Mouse (Mus musculus) forebrain, embryonic 13.5 days (tissue): ENCODE results near the gene Npas3. TPM values are rescaled to one million over a fixed set of nuclear protein-coding genes. Genes with fewer than 3 reads are reported as not detected.
A peak's percentile ranks its signal among the peaks of the same experiment; 100 is the strongest.

Source experiments
- ATAC-seq: fragments of 200-750 bp; cut with Nextera tagmentation; 2 replicates; pipeline ENCODE4 v1.8.0; 2017
- H3K27ac ChIP-seq: fragments of 300-500 bp; sonication (generic); 2 replicates; pipeline ENCODE4 v1.5.1; 2015; ENCODE audit warnings: inconsistent platforms, mild to moderate bottlenecking, moderate library complexity
- H3K27me3 ChIP-seq: fragments of 300-500 bp; sonication (generic); 2 replicates; pipeline ENCODE4 v1.6.1; 2015; ENCODE audit warnings: mild to moderate bottlenecking, inconsistent platforms
- H3K36me3 ChIP-seq: fragments of 300-500 bp; sonication (generic); 2 replicates; pipeline ENCODE4 v1.6.1; 2015; ENCODE audit warnings: mild to moderate bottlenecking, inconsistent platforms; ENCODE audit not compliant: poor library complexity, severe bottlenecking
- H3K4me1 ChIP-seq: fragments of 300-500 bp; sonication (generic); 2 replicates; pipeline ENCODE4 v1.6.1; 2015; ENCODE audit warnings: inconsistent platforms
- H3K4me2 ChIP-seq: fragments of 300-500 bp; sonication (generic); 2 replicates; pipeline ENCODE4 v1.6.1; 2015; ENCODE audit warnings: inconsistent platforms, mild to moderate bottlenecking, moderate library complexity
- H3K4me3 ChIP-seq: fragments of 300-500 bp; sonication (generic); 2 replicates; pipeline ENCODE4 v1.5.1; 2015; ENCODE audit warnings: mild to moderate bottlenecking, inconsistent platforms
- H3K9ac ChIP-seq: fragments of 300-500 bp; sonication (generic); 2 replicates; pipeline ENCODE4 v1.6.1; 2015; ENCODE audit warnings: mild to moderate bottlenecking, inconsistent platforms
- H3K9me3 ChIP-seq: fragments of 300-500 bp; sonication (generic); replicated peaks from 2 replicates; pipeline ENCODE4 v1.6.1; 2016; ENCODE audit warnings: inconsistent platforms
- WGBS: fragments of 180-500 bp; shearing (Covaris S2); methylation state at CpG from one replicate; pipeline ENCODE4 v1.1.7; 2015; 5-methylcytosine and 5-hydroxymethylcytosine counted together
- polyA plus RNA-seq: library from polyadenylated mRNA; unstranded; fragments of >200 nt; fragmentation: Nextera tagmentation; extraction: Ambion mirVana; gene quantifications from 2 replicates; pipeline ENCODE4 v1.2.1, GENCODE M21; 2015

Gene Npas3
- polyA plus RNA-seq, 1 experiment from 2014 or later: 16.8 TPM

DNA sequence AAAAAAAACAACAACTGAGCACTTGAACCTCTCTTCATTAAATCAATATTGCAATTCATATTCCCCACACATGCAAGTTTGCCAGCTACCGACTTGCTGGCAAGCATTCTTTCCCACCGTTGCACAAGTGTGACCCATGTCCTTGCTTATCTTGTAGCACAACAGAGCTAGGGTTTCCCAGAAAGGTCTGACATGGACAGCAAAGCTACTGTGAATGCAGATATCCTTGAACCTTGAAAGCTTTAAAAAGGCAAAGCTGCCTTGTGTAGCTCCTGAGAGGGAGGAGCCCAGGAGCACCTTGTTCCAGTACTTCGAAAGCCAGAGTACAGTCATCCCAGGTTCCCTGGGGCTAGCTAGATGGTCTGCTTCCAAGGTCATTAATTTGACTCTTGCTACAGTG lies 748.7 kb downstream of the Npas3 start:
- WGBS: 93% methylated on average over 3 of the region's 3 CpGs
- H3K4me2 ChIP-seq: no peak overlapping the region
- no peak for ATAC-seq
- H3K9me3 ChIP-seq: no peaks in the 10 kb centered on the region
- no peak overlapping the region for H3K4me3 ChIP-seq
- H3K27ac ChIP-seq: no peak overlapping the region
- no peaks in the 10 kb centered on the region for H3K27me3 ChIP-seq
- H3K9ac ChIP-seq: no peak overlapping the region
- no peaks in the 10 kb centered on the region for H3K36me3 ChIP-seq
- H3K4me1 ChIP-seq: 0 out of 2 replicates have a peak, but pooled peaks cover 4% of the 10 kb centered on the region

DNA sequence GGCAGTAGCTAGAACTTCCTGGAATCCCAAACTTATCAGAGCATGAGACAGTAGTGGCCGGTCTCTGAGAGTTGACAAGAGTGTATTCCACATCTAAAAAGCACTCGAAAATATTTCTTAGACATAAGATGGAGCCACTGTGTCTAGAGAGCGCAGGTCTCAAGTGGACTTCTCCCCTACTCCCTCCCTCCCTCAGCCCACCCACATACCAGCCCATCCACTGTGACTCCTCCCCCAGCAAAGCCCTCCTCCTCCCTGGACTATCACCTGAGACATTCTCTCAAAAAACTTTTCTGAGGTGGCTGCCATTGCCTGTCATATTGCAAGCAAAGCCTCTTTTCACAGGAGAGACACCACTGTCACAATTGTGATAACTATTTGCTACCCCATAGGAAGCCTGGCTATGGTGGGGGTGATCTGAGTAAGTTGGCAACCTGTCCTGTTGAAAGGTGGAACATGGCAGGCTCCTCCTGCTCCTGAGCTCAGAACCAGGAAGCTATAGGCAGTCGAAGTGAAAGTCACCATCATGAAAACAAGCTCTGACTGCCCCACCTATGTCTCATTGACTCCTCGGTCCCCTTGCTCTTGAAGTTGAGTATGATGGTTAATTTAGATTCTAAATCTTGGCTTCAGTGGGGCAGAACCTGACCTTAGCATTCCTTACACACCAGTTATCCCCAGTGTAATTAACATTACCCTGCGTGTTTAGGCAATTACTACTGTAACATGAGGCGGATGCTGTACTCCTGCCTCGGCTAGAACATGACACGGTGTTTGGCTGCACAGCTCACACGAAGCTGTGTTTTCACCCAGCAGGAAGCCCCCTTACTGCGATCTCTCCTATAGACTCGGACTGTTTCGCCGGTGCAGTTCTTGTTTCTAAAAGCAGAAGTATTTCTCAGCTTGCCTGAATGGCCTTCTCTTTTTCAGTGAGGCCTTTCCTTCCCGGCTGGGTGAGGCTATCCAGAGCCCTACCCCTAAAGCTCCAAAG lies 751.5 kb downstream of the Npas3 start:
- Histone ChIP-seq H3K36me3 (no peaks in the 10 kb centered on the region), H3K9me3 (no peaks in the 10 kb centered on the region), H3K4me3 (no peak overlapping the region), H3K9ac (no peak overlapping the region), H3K4me1 (0 out of 2 replicates have a peak, but pooled peaks cover 4% of the 10 kb centered on the region), H3K4me2 (no peak overlapping the region), H3K27me3 (no peaks in the 10 kb centered on the region), H3K27ac (no peak overlapping the region; the same call in 1 of the 2 replicates)
- no peak for ATAC-seq
- 59% methylated on average over 15 of the region's 15 CpGs for WGBS

DNA sequence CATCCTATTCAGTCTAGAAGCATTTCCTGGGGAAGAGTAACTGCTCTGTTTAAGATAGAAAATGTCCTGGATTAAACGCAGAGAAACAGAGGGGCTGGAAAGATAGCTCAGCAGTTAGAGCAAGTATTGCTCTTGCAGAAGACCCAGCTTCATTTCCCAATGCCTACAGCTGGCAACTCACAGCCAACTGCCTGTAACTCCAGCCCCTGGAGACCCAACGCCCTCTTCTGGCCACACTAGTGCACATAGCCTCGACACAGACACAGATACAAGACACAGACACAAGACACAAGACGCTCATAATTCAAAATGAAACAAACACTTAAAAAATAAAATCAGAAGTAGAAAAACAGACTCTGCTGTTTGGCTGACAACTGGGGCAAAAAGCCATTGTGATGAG lies 754.0 kb downstream of the Npas3 start:
- Histone ChIP-seq H3K4me2 (no peak overlapping the region), H3K9me3 (no peaks in the 10 kb centered on the region), H3K4me3 (no peak overlapping the region), H3K27ac (no peak overlapping the region), H3K9ac (no peak overlapping the region), H3K27me3 (no peaks in the 10 kb centered on the region), H3K4me1 (0 out of 2 replicates have a peak, but pooled peaks cover 4% of the 10 kb centered on the region), H3K36me3 (no peaks in the 10 kb centered on the region)
- ATAC-seq: no peak
- WGBS: 80% methylated on average over 4 of the region's 4 CpGs

DNA sequence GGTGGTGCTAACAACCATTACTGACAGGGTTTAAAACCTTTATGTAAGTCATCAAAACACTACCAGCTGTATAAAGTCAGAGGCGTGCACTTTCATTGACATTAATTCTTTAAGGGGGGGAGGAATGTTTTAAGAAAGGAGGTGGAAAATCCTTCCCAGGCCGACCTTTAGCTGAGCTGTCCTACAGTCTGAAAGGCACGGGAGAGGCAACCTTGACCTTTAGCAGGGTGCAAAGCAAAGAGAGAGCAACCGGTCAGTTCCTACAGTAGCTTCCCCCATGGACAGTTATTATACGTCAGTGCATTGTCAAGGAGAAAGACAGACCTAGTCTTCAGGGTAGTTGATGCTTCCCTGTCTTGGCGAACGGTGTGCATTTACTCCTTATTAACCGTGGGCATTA lies 756.1 kb downstream of the Npas3 start:
- 67% methylated on average over 8 of the region's 8 CpGs for WGBS
- no peak overlapping the region for H3K4me2 ChIP-seq
- ATAC-seq: no peak

DNA sequence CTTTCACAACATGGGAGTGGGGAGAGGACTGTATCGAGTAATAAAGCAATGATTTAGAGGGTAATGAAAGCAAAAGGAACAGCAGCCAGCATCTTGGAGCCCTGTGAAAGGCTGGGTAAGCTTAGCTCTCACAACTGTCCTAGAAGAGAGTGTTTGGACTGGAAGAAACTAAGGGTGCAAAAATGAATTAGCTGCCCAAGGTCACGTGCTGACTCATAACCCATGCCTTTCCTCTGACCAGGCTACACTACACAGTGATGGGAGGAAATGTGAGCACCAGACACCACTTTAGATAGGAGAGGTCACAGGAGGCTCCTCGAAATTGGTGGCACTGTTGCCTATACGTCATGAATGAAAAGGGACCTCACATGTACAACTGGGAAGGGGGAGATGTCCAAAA lies 757.1 kb downstream of the Npas3 start:
- Histone ChIP-seq H3K4me1 (0 out of 2 replicates have a peak, but pooled peaks cover under 1% of the 10 kb centered on the region), H3K36me3 (no peaks in the 10 kb centered on the region), H3K27ac (no peak overlapping the region), H3K27me3 (no peaks in the 10 kb centered on the region), H3K9me3 (no peaks in the 10 kb centered on the region), H3K9ac (no peak overlapping the region), H3K4me2 (no peak overlapping the region), H3K4me3 (no peak overlapping the region)
- no peak for ATAC-seq
- 89% methylated on average over 4 of the region's 4 CpGs for WGBS

More for the DNA sequence above, 756.1 kb downstream of the Npas3 start:
- Histone ChIP-seq H3K27ac (no peak overlapping the region), H3K4me3 (no peak overlapping the region), H3K9me3 (no peaks in the 10 kb centered on the region), H3K27me3 (no peaks in the 10 kb centered on the region), H3K4me1 (0 out of 2 replicates have a peak, but pooled peaks cover 4% of the 10 kb centered on the region), H3K36me3 (no peaks in the 10 kb centered on the region), H3K9ac (no peak overlapping the region)

DNA sequence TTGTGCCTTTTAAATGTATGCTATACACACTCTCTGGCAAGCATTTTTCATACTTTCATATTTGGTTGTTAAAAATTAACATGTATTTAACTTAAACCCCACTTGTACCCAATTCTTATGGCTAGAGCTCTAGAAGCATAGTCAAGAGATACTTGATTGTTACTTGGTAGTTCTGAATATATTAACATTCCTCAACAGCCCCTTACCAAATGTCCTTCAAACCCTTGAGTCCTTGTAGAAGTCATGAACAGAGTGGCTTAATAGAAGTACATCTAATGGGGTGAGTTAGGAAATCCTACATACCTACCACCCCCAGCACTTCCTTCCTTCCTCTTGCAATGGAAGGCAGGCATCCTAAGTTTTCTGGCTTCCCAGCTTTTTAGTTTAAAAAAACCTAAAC lies 766.8 kb downstream of the Npas3 start:
- H3K4me3 ChIP-seq: no peak overlapping the region
- no peak for ATAC-seq
- no peak overlapping the region for H3K27ac ChIP-seq
- no peak overlapping the region for H3K9ac ChIP-seq
- H3K9me3 ChIP-seq: no peaks in the 10 kb centered on the region
- H3K4me2 ChIP-seq: no peak overlapping the region
- H3K36me3 ChIP-seq: no peaks in the 10 kb centered on the region
- H3K4me1 ChIP-seq: no peaks in the 10 kb centered on the region
- H3K27me3 ChIP-seq: no peaks in the 10 kb centered on the region

DNA sequence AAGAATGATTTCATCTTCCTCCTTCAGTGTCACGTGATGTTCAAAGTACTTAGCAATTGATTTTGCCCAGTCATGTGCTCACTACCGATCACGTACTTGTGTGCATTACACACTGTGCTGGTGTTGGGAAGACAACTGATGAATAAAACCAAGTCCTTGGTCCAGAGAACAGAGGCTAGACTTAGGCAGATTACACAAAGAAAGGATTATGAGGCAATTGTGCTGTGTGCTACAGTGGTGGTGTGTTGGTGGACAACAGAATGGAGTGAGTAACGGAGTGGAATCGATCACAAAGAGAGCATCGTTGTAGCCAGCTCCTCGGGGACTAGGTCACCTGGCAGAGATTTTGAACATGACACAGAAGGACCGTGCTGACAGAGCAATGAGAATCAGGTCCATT lies 769.5 kb downstream of the Npas3 start:
- no peak for ATAC-seq

DNA sequence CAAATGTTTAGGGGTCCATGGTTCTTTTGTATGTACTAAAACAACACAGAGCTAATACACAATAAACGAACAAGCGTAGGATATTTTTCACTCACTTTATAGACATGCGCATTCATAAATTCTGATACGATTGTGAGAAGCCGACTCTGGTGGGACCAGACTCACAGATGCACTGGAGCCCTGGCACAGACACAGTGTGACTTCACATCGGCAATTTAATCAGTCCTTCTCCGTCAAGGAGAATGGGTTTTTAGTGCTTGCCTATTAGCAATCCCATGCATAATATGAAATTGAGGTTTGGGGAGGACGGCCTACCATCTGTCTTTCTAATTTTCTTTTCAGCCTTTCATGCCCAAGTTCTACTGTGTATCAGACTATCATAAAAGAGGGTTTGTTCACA lies 771.5 kb downstream of the Npas3 start:
- ATAC-seq: peak; percentile 70; the same call in 1 of the 2 replicates
- no peak overlapping the region for H3K27ac ChIP-seq
- no peaks in the 10 kb centered on the region for H3K9me3 ChIP-seq
- H3K36me3 ChIP-seq: no peaks in the 10 kb centered on the region
- no peak overlapping the region for H3K4me2 ChIP-seq
- no peak overlapping the region for H3K4me3 ChIP-seq
- H3K27me3 ChIP-seq: no peaks in the 10 kb centered on the region
- H3K9ac ChIP-seq: no peak overlapping the region
- 76% methylated on average over 8 of the region's 8 CpGs for WGBS
- H3K4me1 ChIP-seq: no peaks in the 10 kb centered on the region

More for the DNA sequence above, 769.5 kb downstream of the Npas3 start:
- no peaks in the 10 kb centered on the region for H3K4me1 ChIP-seq
- 47% methylated on average over 8 of the region's 8 CpGs for WGBS
- H3K27me3 ChIP-seq: no peaks in the 10 kb centered on the region
- H3K9ac ChIP-seq: no peak overlapping the region
- no peaks in the 10 kb centered on the region for H3K9me3 ChIP-seq
- no peak overlapping the region for H3K27ac ChIP-seq
- no peak overlapping the region for H3K4me3 ChIP-seq
- no peaks in the 10 kb centered on the region for H3K36me3 ChIP-seq
- no peak overlapping the region for H3K4me2 ChIP-seq

DNA sequence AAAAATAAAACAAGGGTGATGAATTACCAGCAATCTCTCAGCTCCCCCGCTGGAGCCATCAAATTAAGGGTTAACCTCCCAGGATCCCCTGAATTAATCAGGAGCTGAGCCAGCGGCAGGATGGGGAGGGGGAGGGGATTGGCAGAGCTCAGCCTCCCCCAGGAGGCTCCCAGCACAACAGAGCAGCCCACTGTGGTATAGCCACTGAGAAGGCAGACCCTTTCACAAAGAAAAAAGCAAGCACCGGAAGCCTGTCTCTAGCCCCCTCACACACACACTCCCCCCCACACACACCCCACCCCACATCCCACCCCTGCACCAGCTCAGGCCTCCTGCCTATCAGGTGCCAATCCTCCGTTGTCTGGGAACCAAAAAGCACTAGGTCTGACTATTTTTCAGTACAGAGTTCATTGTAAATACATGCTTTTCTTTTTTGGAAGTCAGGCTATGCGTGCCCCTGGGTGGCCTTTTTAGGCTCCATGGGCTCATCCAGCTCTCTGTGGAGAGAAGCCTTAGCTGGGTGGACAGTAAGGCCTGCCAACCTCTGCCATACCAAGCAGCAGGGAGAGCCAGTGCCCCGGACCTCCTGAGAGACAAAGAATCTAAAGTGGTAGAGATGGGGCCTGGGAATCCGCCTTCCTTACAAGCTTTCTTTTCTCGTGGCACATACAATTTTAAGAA lies 786.3 kb downstream of the Npas3 start:
- H3K4me3 ChIP-seq: no peak overlapping the region
- peak overlapping the region; percentile 46; the same call in 1 of the 2 replicates for H3K9ac ChIP-seq
- 5% methylated on average over 8 of the region's 8 CpGs for WGBS
- H3K4me1 ChIP-seq: peaks cover 41% of the 10 kb centered on the region
- peak overlapping the region; percentile 84 for H3K27ac ChIP-seq
- H3K36me3 ChIP-seq: no peaks in the 10 kb centered on the region
- no peaks in the 10 kb centered on the region for H3K9me3 ChIP-seq
- peak overlapping the region; percentile 36 for H3K4me2 ChIP-seq
- ATAC-seq: peak; percentile 97
- H3K27me3 ChIP-seq: no peaks in the 10 kb centered on the region

DNA sequence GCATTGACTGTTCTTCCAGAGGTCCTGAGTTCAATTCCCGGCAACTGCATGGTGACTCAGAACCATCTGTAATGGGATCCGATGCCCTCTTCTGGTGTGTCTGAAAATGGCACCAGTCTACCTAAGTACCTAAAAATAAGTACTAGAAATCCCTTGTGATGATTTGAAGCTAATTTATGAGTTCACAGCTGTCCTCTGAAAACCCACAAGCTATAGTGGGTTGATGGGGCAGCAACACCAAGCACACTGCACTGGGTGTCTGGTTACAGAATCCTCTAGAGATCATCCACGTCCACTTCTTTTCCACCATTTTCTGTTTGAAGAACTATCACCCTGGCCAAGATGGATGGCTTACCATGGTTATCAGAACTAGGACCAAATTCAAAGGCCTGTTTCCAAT lies 789.1 kb downstream of the Npas3 start:
- no peak overlapping the region for H3K27ac ChIP-seq
- H3K4me2 ChIP-seq: no peak overlapping the region
- H3K36me3 ChIP-seq: no peaks in the 10 kb centered on the region
- no peaks in the 10 kb centered on the region for H3K9me3 ChIP-seq
- ATAC-seq: no peak
- 93% methylated on average over 3 of the region's 3 CpGs for WGBS
- H3K9ac ChIP-seq: no peak overlapping the region
- H3K4me1 ChIP-seq: peaks cover 34% of the 10 kb centered on the region
- no peaks in the 10 kb centered on the region for H3K27me3 ChIP-seq
- no peak overlapping the region for H3K4me3 ChIP-seq

DNA sequence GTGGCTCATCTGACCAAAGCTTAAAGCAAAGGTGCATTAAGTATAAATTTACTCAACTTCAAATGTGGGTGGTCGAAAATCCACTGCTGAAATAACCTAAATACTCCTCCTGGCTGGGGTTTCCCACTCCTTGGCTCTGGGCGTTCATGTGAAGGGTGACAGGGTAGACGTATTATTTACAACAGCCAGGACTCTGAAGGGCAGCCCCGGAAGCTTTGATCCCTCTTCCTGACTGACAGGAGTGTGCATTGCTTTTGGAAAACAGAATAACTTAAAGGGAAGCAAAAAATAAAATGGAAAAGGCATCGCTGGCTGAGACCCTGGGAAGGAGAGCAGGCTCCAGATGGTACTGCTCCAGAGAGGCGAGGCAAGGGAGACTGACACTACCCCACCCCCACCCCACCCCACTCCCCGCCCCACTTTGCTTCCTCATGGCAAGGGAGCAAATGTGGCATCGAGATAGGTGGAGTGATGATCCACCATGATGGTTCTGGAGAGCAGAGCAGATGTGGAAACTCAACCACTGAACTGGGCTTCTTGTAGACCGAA lies 794.6 kb downstream of the Npas3 start:
- no peak overlapping the region for H3K4me3 ChIP-seq
- 42% methylated on average over 9 of the region's 9 CpGs for WGBS
- H3K36me3 ChIP-seq: no peaks in the 10 kb centered on the region
- no peak overlapping the region for H3K27ac ChIP-seq
- no peak overlapping the region for H3K4me2 ChIP-seq
- H3K9ac ChIP-seq: no peak overlapping the region
- ATAC-seq: peak; percentile 48
- no peaks in the 10 kb centered on the region for H3K27me3 ChIP-seq
- no peaks in the 10 kb centered on the region for H3K9me3 ChIP-seq
- H3K4me1 ChIP-seq: peaks cover 49% of the 10 kb centered on the region
